Mouse (Mus musculus) hindbrain, embryonic 11.5 days (tissue): ENCODE results near the gene Fgd3. TPM values are rescaled to one million over a fixed set of nuclear protein-coding genes. Genes with fewer than 3 reads are reported as not detected.

Experiments used
- ATAC-seq: fragments of 200-750 bp; cut with Nextera tagmentation; 2 replicates; pipeline ENCODE4 v1.8.0; 2017; ENCODE audit warnings: mild to moderate bottlenecking, moderate TSS enrichment, moderate library complexity; ENCODE audit not compliant: low FRiP score
- DNase-seq: peaks from one replicate; pipeline ENCODE4 v3.0.0-alpha.2; 2015; ENCODE audit warnings: low spot score
- H3K27ac ChIP-seq: fragments of 300-500 bp; sonication (generic); 2 replicates; pipeline ENCODE4 v1.5.1; 2014; ENCODE audit warnings: mild to moderate bottlenecking, low read depth, low read length
- H3K27me3 ChIP-seq: fragments of 300-500 bp; sonication (generic); 2 replicates; pipeline ENCODE4 v1.6.1; 2014; ENCODE audit warnings: mild to moderate bottlenecking, low read length, moderate library complexity, mixed read lengths; ENCODE audit not compliant: control insufficient read depth, insufficient read depth
- H3K36me3 ChIP-seq: fragments of 300-500 bp; sonication (generic); 2 replicates; pipeline ENCODE4 v1.6.1; 2014; ENCODE audit warnings: mild to moderate bottlenecking, low read length, moderate library complexity, mixed read lengths; ENCODE audit not compliant: control insufficient read depth, insufficient read depth
- H3K4me1 ChIP-seq: fragments of 300-500 bp; sonication (generic); replicated peaks from 2 replicates; pipeline ENCODE4 v1.6.1; 2014; ENCODE audit warnings: low read length, mixed read lengths; ENCODE audit not compliant: control insufficient read depth, insufficient read depth
- H3K4me2 ChIP-seq: fragments of 300-500 bp; sonication (generic); replicated peaks from 2 replicates; pipeline ENCODE4 v1.6.1; 2014; ENCODE audit warnings: mild to moderate bottlenecking, low read depth, low read length
- H3K4me3 ChIP-seq: fragments of 300-500 bp; sonication (generic); 2 replicates; pipeline ENCODE4 v1.5.1; 2014; ENCODE audit warnings: low read depth, low read length
- H3K9ac ChIP-seq: fragments of 300-500 bp; sonication (generic); 2 replicates; pipeline ENCODE4 v1.6.1; 2014; ENCODE audit warnings: low read depth, low read length
- H3K9me3 ChIP-seq: fragments of 300-500 bp; sonication (generic); 2 replicates; pipeline ENCODE4 v1.6.1; 2016; ENCODE audit warnings: low read length; ENCODE audit not compliant: control insufficient read depth
- WGBS: fragments of 180-500 bp; shearing (Covaris S2); extraction: QIAGEN DNeasy Blood & Tissue Kit; methylation state at CpG from one replicate; pipeline ENCODE4 v1.1.7; 2014; 5-methylcytosine and 5-hydroxymethylcytosine counted together
- polyA plus RNA-seq: library from polyadenylated mRNA; unstranded; fragments of >200 nt; fragmentation: Nextera tagmentation; extraction: Ambion mirVana; gene quantifications from 2 replicates; pipeline ENCODE4 v1.2.1, GENCODE M21; 2014

Gene Fgd3
- polyA plus RNA-seq, 1 experiment from 2014 or later, result 1.1 TPM

DNA sequence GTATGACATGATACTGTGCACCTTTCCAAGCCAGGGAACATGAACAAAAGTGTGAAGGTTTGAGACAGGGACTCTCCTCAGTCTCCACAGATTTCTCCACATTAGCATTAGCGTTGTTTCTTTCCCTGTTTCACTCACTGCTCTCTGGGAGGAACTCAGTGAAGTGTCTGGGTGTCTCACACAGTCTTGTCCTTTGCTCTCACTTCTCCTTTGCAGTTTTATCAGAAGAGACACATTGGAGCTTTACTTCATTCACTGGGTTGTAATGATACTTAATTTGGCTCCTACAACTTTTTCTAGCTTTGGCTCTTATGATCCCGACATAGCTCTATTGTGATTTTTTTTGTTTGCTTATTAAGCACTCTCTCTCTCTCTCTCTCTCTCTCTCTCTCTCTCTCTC, 28.4 kb upstream of the Fgd3 start:
- Histone ChIP-seq H3K36me3 (no peaks in the 10 kb centered on the region), H3K4me1 (peaks cover 4% of the 10 kb centered on the region; the same call in 1 of the 2 replicates), H3K9me3 (no peaks in the 10 kb centered on the region), H3K27me3 (no peaks in the 10 kb centered on the region), H3K4me3 (no peak overlapping the region), H3K9ac (no peak overlapping the region), H3K27ac (no peak overlapping the region), H3K4me2 (no peak overlapping the region)
- ATAC-seq, result no peak
- 86% methylated on average over 2 of the region's 2 CpGs for WGBS
- DNase-seq, result no peak

DNA sequence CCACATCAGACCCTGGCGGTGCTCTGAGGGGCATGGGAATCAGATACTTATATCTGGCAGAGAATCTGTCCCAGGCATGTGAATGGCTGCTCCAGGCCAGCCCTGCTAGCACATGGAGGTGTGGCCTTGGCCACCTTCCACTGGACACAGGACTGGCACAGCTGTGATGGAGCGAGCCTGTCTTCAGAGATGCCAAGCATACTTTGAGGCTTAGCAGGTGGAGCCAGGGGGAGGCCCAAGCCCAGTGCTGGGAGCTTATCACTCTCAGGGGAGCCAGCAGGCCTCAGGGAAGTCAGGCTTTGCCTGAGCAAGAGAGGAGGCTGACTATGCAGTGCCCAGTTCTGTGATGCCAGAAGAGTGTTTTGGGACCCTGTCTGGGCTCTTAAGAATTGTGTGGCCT, 25.4 kb upstream of the Fgd3 start:
- DNase-seq (no peak), ATAC-seq (no peak)
- Histone ChIP-seq H3K27me3 (no peaks in the 10 kb centered on the region), H3K4me1 (peaks cover 9% of the 10 kb centered on the region), H3K36me3 (no peaks in the 10 kb centered on the region), H3K4me2 (no peak overlapping the region), H3K4me3 (no peak overlapping the region), H3K9me3 (no peaks in the 10 kb centered on the region), H3K27ac (no peak overlapping the region), H3K9ac (0 out of 2 replicates have a peak overlapping the region, but pooled peaks have one; percentile 23)
- 87% methylated on average over 2 of the region's 2 CpGs for WGBS

DNA sequence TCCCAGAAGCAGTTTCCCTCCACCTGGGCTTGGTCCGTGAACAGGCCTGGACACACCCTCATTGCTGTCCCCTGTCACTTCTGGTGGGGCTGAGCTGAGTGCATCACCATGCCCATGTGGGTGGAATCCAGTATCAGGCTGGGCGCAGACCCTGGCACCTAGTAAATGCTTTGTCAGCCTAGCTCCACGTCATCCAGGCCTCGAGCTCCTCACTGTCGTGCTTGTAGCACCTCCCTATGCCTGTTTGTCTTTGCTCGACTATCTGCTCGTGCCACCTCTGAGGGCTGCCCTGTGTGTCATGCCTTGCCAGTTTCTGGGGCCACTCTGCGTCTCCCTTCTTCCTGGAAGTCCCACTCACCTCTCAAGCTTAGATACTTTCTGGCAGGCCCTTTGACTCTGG, 24.5 kb upstream of the Fgd3 start:
- Histone ChIP-seq H3K4me3 (no peak overlapping the region), H3K36me3 (no peaks in the 10 kb centered on the region), H3K4me2 (no peak overlapping the region), H3K9me3 (no peaks in the 10 kb centered on the region), H3K4me1 (peaks cover 9% of the 10 kb centered on the region), H3K27ac (no peak overlapping the region), H3K27me3 (no peaks in the 10 kb centered on the region), H3K9ac (no peak overlapping the region)
- WGBS, result 94% methylated on average over 8 of the region's 8 CpGs
- no peak for DNase-seq
- no peak for ATAC-seq

DNA sequence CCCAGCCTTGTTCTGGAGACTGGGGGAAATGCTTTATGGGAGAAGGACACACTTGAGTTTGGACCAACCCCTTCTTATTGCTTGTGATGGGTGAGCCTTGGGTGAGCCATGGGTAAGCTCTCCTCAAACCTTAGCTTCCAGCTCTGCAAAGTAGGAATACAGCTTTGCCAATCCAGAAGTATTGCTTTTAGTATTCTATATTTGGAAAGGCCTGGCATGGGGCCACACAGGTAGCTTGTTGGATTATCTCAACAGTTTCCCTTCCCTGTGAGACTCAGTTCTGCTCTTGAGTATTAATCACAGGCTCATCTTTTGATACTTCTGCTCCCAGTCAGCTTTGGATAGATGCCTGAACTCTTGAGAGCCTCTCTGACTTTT, 22.6 kb upstream of the Fgd3 start:
- no peak for ATAC-seq
- no peaks in the 10 kb centered on the region for H3K27me3 ChIP-seq
- H3K27ac ChIP-seq, result no peak overlapping the region
- no peaks in the 10 kb centered on the region for H3K9me3 ChIP-seq
- H3K4me2 ChIP-seq, result peak overlapping the region; percentile 78
- H3K36me3 ChIP-seq, result no peaks in the 10 kb centered on the region
- H3K4me1 ChIP-seq, result peaks cover 9% of the 10 kb centered on the region
- H3K4me3 ChIP-seq, result peak overlapping the region; percentile 93
- no peak for DNase-seq
- H3K9ac ChIP-seq, result peak overlapping the region; percentile 93; the same call in 1 of the 2 replicates

DNA sequence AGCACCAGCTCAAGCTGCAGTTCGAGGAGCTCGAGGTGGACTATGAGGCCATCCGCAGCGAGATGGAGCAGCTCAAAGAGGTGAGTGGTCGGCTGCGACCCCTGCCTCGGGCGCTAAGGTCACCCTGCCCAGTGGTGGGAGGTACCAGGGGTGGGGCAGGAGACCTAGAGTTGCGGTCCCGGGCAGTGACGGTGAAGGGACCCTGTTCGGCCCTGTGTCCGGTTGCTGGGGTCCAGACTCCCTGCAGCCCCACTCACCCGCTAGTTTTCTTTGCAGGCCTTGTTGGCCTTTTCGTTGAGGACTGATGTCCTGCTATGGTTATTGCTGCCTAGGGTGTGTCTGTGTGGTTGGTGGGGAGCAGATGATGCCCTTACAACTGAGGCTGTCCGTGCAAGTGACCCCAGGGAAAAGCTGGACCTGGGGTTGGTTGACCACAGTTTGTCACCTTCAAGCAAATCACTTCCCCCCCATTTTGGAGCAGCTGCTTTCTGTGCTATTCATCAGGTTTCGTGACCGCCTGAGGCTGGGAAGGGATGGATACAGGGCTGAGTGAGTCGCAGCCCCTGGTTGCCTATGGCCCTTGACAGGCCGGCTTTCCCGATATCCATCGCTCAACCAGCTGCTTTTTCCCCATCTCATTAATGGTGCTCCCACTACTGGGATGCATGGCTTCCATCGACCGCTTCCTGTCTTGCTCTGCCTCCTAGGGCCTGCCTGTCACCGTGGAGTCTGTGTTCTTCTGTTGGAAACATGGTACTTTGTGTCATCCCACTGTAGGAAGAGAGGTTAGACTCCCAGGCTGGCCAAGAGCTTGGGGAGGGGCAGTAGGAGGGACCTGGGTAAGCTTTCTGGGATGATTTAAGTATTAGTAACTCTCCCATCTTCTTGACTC, 22.0 kb upstream of the Fgd3 start:
- peak overlapping the region; percentile 93 for H3K4me3 ChIP-seq
- no peaks in the 10 kb centered on the region for H3K27me3 ChIP-seq
- DNase-seq, result peak; percentile 54
- 10% methylated on average over 25 of the region's 25 CpGs for WGBS
- ATAC-seq, result peak; percentile 43
- peak overlapping the region; percentile 78 for H3K4me2 ChIP-seq
- H3K36me3 ChIP-seq, result no peaks in the 10 kb centered on the region
- H3K9me3 ChIP-seq, result no peaks in the 10 kb centered on the region
- peak overlapping the region; percentile 93 for H3K9ac ChIP-seq
- H3K27ac ChIP-seq, result peak overlapping the region; percentile 70
- peaks cover 9% of the 10 kb centered on the region for H3K4me1 ChIP-seq

DNA sequence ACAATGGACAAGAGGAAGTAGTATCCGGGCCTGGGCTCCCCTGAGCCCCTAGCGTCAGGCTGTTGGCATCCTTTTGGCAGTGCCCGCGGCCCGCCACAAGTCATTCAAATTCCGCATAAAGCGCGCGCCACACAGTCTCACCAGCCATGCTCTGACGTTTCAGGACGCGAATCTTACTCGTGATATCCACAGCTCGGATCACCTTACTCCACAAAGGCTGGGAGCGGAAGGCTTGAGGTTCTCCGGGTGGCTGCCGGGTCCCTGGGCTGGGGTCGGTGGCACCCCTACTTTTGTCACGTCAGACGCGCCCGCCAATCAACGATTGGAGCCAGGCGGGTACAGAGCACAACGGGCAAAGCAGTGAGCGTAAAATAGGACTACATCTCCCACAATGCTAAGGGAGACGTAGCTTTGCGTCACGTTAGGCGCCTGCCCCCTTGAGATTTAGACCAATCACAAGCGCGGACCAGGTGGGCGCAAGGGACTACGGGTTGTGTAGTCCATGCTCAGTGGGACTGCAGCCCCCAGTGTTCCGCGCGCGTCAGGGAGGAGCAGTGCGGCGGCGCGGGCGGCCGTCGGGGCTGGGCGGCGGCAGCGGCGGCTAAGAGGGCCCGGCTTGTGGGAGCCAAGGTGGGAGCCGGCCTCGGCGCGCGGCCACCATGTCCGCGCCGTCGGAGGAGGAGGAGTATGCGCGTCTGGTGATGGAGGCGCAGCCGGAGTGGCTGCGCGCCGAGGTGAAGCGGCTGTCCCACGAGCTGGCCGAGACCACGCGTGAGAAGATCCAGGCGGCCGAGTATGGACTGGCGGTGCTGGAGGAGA, 21.1 kb upstream of the Fgd3 start, which contains the start of gene Bicd2:
Bicd2 (plus strand) TSS at position 574 of the 819 bp plus-strand sequence.
- H3K27me3 ChIP-seq, result no peaks in the 10 kb centered on the region
- peak within 1 kb of the TSS; percentile 78 for H3K4me2 ChIP-seq
- H3K36me3 ChIP-seq, result no peaks in the 10 kb centered on the region
- peaks cover 9% of the 10 kb centered on the region for H3K4me1 ChIP-seq
- H3K9ac ChIP-seq, result peak within 1 kb of the TSS; percentile 93
- DNase-seq (peak; percentile 97), ATAC-seq (peak; percentile 99)
- WGBS, result under 1% methylated on average over 74 of the region's 74 CpGs
- H3K27ac ChIP-seq, result peak within 1 kb of the TSS; percentile 70
- H3K4me3 ChIP-seq, result peak within 1 kb of the TSS; percentile 93
- no peaks in the 10 kb centered on the region for H3K9me3 ChIP-seq

DNA sequence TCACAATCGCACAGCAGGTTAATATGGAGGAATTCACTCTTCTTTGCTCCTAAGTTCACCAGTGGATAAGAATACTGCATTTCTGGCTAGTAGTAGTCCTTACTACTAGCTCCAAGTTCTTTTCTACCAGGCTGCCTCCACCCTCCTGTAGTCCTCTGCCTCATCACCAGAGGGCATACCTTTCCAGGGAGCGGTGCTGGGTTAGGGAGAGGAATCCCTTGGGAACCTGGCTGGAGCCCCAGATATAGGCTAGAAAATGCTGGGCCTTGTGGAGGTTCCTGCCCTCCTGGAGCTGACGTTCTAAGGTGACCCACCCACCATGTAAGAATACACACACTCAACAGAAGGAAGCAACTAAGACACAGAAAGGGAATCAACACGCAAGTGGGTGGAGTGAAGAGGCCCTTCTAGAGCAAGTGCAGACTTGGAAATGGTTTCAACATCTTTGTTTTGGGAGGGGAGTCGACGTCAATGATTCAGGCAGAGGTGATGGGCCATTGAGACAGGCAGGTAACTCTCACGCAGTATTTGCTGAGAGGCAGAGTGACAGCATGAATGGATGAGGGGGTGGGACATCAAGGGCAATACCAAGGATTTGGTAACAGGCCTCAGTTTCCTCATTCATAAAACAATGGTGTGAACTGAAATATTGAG, 18.9 kb upstream of the Fgd3 start:
- Histone ChIP-seq H3K4me1 (peaks cover 7% of the 10 kb centered on the region), H3K27me3 (no peaks in the 10 kb centered on the region), H3K4me2 (no peak overlapping the region), H3K4me3 (no peak overlapping the region), H3K9me3 (no peaks in the 10 kb centered on the region), H3K27ac (no peak overlapping the region), H3K9ac (no peak overlapping the region), H3K36me3 (no peaks in the 10 kb centered on the region)
- DNase-seq (no peak), ATAC-seq (no peak)
- WGBS, result 79% methylated on average over 7 of the region's 7 CpGs

DNA sequence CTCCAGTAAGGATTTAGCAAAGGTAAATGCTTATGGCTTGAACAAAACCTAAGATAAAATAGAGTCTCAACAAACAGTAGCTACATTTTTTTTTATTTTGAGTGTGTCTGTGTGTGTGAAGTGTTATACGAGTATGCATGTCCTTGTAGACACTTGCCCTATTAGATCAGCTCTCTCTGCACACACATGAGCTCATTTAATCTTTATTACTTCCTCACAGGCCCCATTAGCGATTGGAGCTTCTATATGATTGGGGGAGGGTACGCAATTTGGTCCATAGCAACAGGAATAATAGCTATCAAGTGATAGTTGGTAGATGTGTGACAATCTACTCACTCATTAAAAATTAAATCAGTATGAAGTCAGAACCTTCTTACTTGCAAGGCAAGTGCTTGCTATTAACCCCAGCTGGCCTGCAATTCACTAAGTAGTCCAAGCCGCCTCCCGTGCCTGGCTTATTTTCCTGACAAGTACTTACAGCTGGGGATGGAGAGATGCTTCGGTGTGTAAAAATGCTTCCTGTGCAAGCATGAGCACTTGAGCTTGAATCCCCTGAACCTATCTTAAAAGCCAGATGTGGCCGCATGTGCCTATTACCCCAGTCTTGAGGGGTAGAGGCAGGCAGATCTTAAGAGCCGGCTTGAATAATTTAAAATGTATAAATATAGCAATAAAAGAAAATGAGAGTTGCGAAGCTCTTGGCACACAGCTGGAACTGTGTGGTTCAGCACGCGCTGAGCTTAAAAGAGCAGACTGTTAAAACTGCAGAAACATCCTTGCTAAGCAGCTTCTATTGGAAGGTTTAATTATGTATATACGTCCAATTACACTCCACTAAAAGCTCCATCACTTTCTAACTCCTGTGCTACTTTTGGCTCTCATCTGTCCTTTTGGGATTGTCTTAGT, 15.2 kb upstream of the Fgd3 start:
- H3K4me2 ChIP-seq, result no peak overlapping the region
- no peaks in the 10 kb centered on the region for H3K9me3 ChIP-seq
- DNase-seq, result no peak
- no peak for ATAC-seq
- H3K27ac ChIP-seq, result no peak overlapping the region
- no peak overlapping the region for H3K4me3 ChIP-seq
- WGBS, result 90% methylated on average over 12 of the region's 12 CpGs
- H3K27me3 ChIP-seq, result no peaks in the 10 kb centered on the region
- no peaks in the 10 kb centered on the region for H3K4me1 ChIP-seq
- H3K9ac ChIP-seq, result no peak overlapping the region
- no peaks in the 10 kb centered on the region for H3K36me3 ChIP-seq
